Mouse (Mus musculus): Measurements from ENCODE around the gene Mical3. TPM values are rescaled to one million over a fixed set of nuclear protein-coding genes. Genes with fewer than 3 reads are reported as not detected.

Mical3 gene
- polyA plus RNA-seq, 1 experiment from 2014 or later = 20.9 TPM

- WGBS = 63% methylated on average over 4 of the region's 4 CpGs
- H3K9me3 ChIP-seq (replicated peaks) = no peaks in the 10 kb centered on the region
- H3K27me3 ChIP-seq = no peaks in the 10 kb centered on the region
- H3K4me3 ChIP-seq = no peak overlapping the region
- no peak overlapping the region for H3K27ac ChIP-seq
- 0 out of 2 replicates have a peak, but pooled peaks have one; percentile 21 for ATAC-seq
- no peaks in the 10 kb centered on the region for H3K36me3 ChIP-seq (ENCODE audit: poor library complexity, severe bottlenecking)
- H3K9ac ChIP-seq = no peak overlapping the region
- no peak overlapping the region for H3K4me2 ChIP-seq
- peaks cover 9% of the 10 kb centered on the region; the same call in 1 of the 2 replicates for H3K4me1 ChIP-seq
These were observed 13.3 kb upstream of the Mical3 start for GRCm38 (mm10) chr6:121144066-121144465.

- ATAC-seq = no peak
- Histone ChIP-seq H3K4me3 (no peak overlapping the region), H3K9ac (no peak overlapping the region), H3K9me3 (replicated peaks) (no peaks in the 10 kb centered on the region), H3K27ac (no peak overlapping the region), H3K27me3 (no peaks in the 10 kb centered on the region), H3K4me1 (peaks cover 9% of the 10 kb centered on the region; the same call in 1 of the 2 replicates), H3K36me3 (ENCODE audit: poor library complexity, severe bottlenecking) (no peaks in the 10 kb centered on the region), H3K4me2 (no peak overlapping the region)
- WGBS = 93% methylated on average over 8 of the region's 8 CpGs
These were observed 12.6 kb upstream of the Mical3 start for GRCm38 (mm10) chr6:121143439-121143838.

- ATAC-seq = no peak
- H3K4me1 ChIP-seq = peaks cover 9% of the 10 kb centered on the region; the same call in 1 of the 2 replicates
- H3K4me2 ChIP-seq = no peak overlapping the region
- H3K4me3 ChIP-seq = no peak overlapping the region
- H3K9me3 ChIP-seq (replicated peaks) = no peaks in the 10 kb centered on the region
- no peaks in the 10 kb centered on the region for H3K27me3 ChIP-seq
- H3K9ac ChIP-seq = no peak overlapping the region
- no peaks in the 10 kb centered on the region for H3K36me3 ChIP-seq (ENCODE audit: poor library complexity, severe bottlenecking)
- H3K27ac ChIP-seq = no peak overlapping the region
- 76% methylated on average over 7 of the region's 7 CpGs for WGBS
These were observed 11.5 kb upstream of the Mical3 start for GRCm38 (mm10) chr6:121142298-121142697.

GRCm38 (mm10) chr6:121139271-121139670 lies 8.5 kb upstream of the Mical3 start:
- Histone ChIP-seq H3K4me2 (no peak overlapping the region), H3K4me1 (no peaks in the 10 kb centered on the region), H3K9ac (no peak overlapping the region), H3K27me3 (no peaks in the 10 kb centered on the region), H3K36me3 (ENCODE audit: poor library complexity, severe bottlenecking) (no peaks in the 10 kb centered on the region), H3K9me3 (replicated peaks) (no peaks in the 10 kb centered on the region), H3K27ac (no peak overlapping the region), H3K4me3 (no peak overlapping the region)
- ATAC-seq = no peak
- 94% methylated on average over 1 of the region's 1 CpGs for WGBS

- 89% methylated on average over 12 of the region's 12 CpGs for WGBS
- no peaks in the 10 kb centered on the region for H3K4me1 ChIP-seq
- no peak overlapping the region for H3K27ac ChIP-seq
- no peak overlapping the region for H3K9ac ChIP-seq
- H3K4me2 ChIP-seq = no peak overlapping the region
- no peaks in the 10 kb centered on the region for H3K27me3 ChIP-seq
- H3K9me3 ChIP-seq (replicated peaks) = no peaks in the 10 kb centered on the region
- no peak overlapping the region for H3K4me3 ChIP-seq
- no peak for ATAC-seq
- no peaks in the 10 kb centered on the region for H3K36me3 ChIP-seq (ENCODE audit: poor library complexity, severe bottlenecking)
These were observed 7.7 kb upstream of the Mical3 start for GRCm38 (mm10) chr6:121138338-121139040.

GRCm38 (mm10) chr6:121137222-121137621 lies 6.4 kb upstream of the Mical3 start:
- WGBS = 58% methylated on average over 6 of the region's 6 CpGs

GRCm38 (mm10) chr6:121134884-121135283 lies 4.1 kb upstream of the Mical3 start:
- no peak for ATAC-seq
- Histone ChIP-seq H3K9ac (no peak overlapping the region), H3K4me2 (no peak overlapping the region), H3K4me3 (no peak overlapping the region), H3K27ac (no peak overlapping the region), H3K4me1 (peaks cover 10% of the 10 kb centered on the region), H3K9me3 (replicated peaks) (no peaks in the 10 kb centered on the region), H3K36me3 (ENCODE audit: poor library complexity, severe bottlenecking) (no peaks in the 10 kb centered on the region), H3K27me3 (peaks cover 12% of the 10 kb centered on the region; the same call in 1 of the 2 replicates)
- WGBS = 61% methylated on average over 5 of the region's 5 CpGs

More at GRCm38 (mm10) chr6:121137222-121137621, 6.4 kb upstream of the Mical3 start:
- H3K27ac ChIP-seq = no peak overlapping the region
- no peaks in the 10 kb centered on the region for H3K9me3 ChIP-seq (replicated peaks)
- no peak overlapping the region for H3K4me3 ChIP-seq
- ATAC-seq = no peak
- H3K9ac ChIP-seq = no peak overlapping the region
- H3K36me3 ChIP-seq (ENCODE audit: poor library complexity, severe bottlenecking) = no peaks in the 10 kb centered on the region
- H3K4me1 ChIP-seq = no peaks in the 10 kb centered on the region
- H3K4me2 ChIP-seq = no peak overlapping the region
- peaks cover 8% of the 10 kb centered on the region; the same call in 1 of the 2 replicates for H3K27me3 ChIP-seq

GRCm38 (mm10) chr6:121134249-121134648 lies 3.5 kb upstream of the Mical3 start:
- no peaks in the 10 kb centered on the region for H3K36me3 ChIP-seq (ENCODE audit: poor library complexity, severe bottlenecking)
- no peak overlapping the region for H3K27ac ChIP-seq
- peaks cover 14% of the 10 kb centered on the region; the same call in 1 of the 2 replicates for H3K27me3 ChIP-seq
- no peaks in the 10 kb centered on the region for H3K9me3 ChIP-seq (replicated peaks)
- ATAC-seq = no peak
- H3K4me2 ChIP-seq = no peak overlapping the region
- H3K9ac ChIP-seq = no peak overlapping the region
- peaks cover 12% of the 10 kb centered on the region for H3K4me1 ChIP-seq
- no peak overlapping the region for H3K4me3 ChIP-seq
- 10% methylated on average over 3 of the region's 3 CpGs for WGBS

- H3K27me3 ChIP-seq = peaks cover 15% of the 10 kb centered on the region; the same call in 1 of the 2 replicates
- no peaks in the 10 kb centered on the region for H3K36me3 ChIP-seq (ENCODE audit: poor library complexity, severe bottlenecking)
- peak overlapping the region; percentile 48 for H3K4me3 ChIP-seq
- peak overlapping the region; percentile 78 for H3K4me2 ChIP-seq
- peak; percentile 93 for ATAC-seq
- H3K9ac ChIP-seq = peak overlapping the region; percentile 79
- H3K9me3 ChIP-seq (replicated peaks) = no peaks in the 10 kb centered on the region
- H3K4me1 ChIP-seq = peaks cover 27% of the 10 kb centered on the region
- peak overlapping the region; percentile 77 for H3K27ac ChIP-seq
- WGBS = under 1% methylated on average over 32 of the region's 32 CpGs
These were observed 627 bp downstream of the Mical3 start for GRCm38 (mm10) chr6:121130039-121130705.

- Histone ChIP-seq H3K9ac (peak overlapping the region; percentile 79), H3K4me1 (peaks cover 27% of the 10 kb centered on the region), H3K27me3 (peaks cover 15% of the 10 kb centered on the region; the same call in 1 of the 2 replicates), H3K9me3 (replicated peaks) (no peaks in the 10 kb centered on the region), H3K4me3 (peak overlapping the region; percentile 48), H3K27ac (peak overlapping the region; percentile 77), H3K4me2 (peak overlapping the region; percentile 78), H3K36me3 (ENCODE audit: poor library complexity, severe bottlenecking) (no peaks in the 10 kb centered on the region)
- 7% methylated on average over 21 of the region's 21 CpGs for WGBS
- peak; percentile 58 for ATAC-seq
These were observed 1.3 kb downstream of the Mical3 start for GRCm38 (mm10) chr6:121129506-121129905.

- Histone ChIP-seq H3K27ac (no peak overlapping the region), H3K9me3 (replicated peaks) (no peaks in the 10 kb centered on the region), H3K9ac (no peak overlapping the region), H3K27me3 (peaks cover 15% of the 10 kb centered on the region; the same call in 1 of the 2 replicates), H3K4me3 (peak overlapping the region; percentile 48; the same call in 1 of the 2 replicates), H3K4me2 (peak overlapping the region; percentile 78), H3K4me1 (peaks cover 27% of the 10 kb centered on the region), H3K36me3 (ENCODE audit: poor library complexity, severe bottlenecking) (no peaks in the 10 kb centered on the region)
- 59% methylated on average over 5 of the region's 5 CpGs for WGBS
- ATAC-seq = no peak
These were observed 2.1 kb downstream of the Mical3 start for GRCm38 (mm10) chr6:121128736-121129135.

- H3K27ac ChIP-seq = no peak overlapping the region
- peaks cover 27% of the 10 kb centered on the region for H3K4me1 ChIP-seq
- H3K9me3 ChIP-seq (replicated peaks) = no peaks in the 10 kb centered on the region
- no peak overlapping the region for H3K4me3 ChIP-seq
- ATAC-seq = no peak
- H3K9ac ChIP-seq = no peak overlapping the region
- peaks cover 12% of the 10 kb centered on the region; the same call in 1 of the 2 replicates for H3K27me3 ChIP-seq
- peak overlapping the region; percentile 78; the same call in 1 of the 2 replicates for H3K4me2 ChIP-seq
- 63% methylated on average over 3 of the region's 3 CpGs for WGBS
- no peaks in the 10 kb centered on the region for H3K36me3 ChIP-seq (ENCODE audit: poor library complexity, severe bottlenecking)
These were observed 3.1 kb downstream of the Mical3 start for GRCm38 (mm10) chr6:121127726-121128125.
